Mouse (Mus musculus): ENCODE measurements around the gene Zpr1.
"Not testable (repeated sequence)": the region's sequence is repeated elsewhere in the genome, so short reads cannot be mapped to it uniquely, and the experiment has no call there.

The Zpr1 gene

GRCm38 (mm10) chr9:46261131-46261530 is 11.7 kb upstream of the Zpr1 start:
- DNase-seq (ENCODE audit: inconsistent ontology term), result no peak

DNA sequence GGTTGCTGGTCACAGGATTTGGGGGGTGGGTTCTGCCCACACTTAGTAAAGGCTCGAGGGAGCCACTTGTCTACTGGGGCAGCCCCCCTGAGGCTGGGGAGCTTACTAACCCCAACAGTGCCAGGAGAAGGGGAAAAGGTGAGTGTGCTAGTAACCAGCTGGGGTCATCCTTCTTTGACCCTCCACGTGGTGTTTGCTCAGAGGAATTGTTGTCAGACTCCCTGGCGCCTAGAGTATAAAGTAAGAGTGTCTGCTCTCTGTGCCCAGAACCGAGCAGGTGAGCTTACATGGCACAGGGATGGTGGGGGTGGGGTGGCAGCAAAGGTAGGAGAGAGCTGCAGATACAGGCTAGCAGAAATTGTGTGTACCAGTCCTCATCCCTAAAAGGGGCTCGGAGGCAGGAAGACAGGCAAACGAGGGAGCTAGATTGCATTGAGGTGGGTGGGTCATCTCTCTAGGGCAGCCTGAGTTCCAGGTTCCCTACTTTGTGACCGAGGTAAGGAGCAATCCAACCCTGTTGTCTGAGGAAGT is 4.5 kb upstream of the Zpr1 start, which contains the start of gene Apoa5:
Gene Apoa5 (plus strand): TSS at position 291 of the 531 bp plus-strand sequence.
- no peak for DNase-seq (ENCODE audit: inconsistent ontology term)

- no peak for DNase-seq (ENCODE audit: inconsistent ontology term)
These were observed 3.7 kb upstream of the Zpr1 start for GRCm38 (mm10) chr9:46269125-46269524.

- DNase-seq (ENCODE audit: inconsistent ontology term), result no peak
These were observed 2.1 kb upstream of the Zpr1 start for GRCm38 (mm10) chr9:46270782-46271181.

DNA sequence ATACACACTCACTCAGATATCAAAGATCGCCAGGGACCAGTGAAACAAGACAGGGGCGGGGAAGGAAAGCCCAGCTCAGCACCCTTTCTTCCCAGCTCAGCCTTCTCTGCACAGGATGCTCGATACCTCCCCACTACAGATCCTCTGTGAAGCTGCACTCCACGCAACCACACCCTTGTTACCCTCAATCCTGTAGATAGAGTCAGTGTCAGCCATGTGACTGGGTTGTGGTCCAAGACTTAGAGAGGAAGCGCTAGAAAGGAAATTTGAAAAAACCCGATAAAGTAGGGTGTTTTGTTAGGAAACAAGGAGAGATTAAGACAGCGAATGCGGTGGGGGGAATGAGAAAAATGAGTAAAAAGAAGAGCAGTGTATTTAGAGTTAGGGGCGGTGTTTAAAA is 794 bp upstream of the Zpr1 start:
- no peak for DNase-seq (ENCODE audit: inconsistent ontology term)

- no peak for DNase-seq (ENCODE audit: inconsistent ontology term)
These were observed 1.6 kb downstream of the Zpr1 start for GRCm38 (mm10) chr9:46274494-46274893.

DNA sequence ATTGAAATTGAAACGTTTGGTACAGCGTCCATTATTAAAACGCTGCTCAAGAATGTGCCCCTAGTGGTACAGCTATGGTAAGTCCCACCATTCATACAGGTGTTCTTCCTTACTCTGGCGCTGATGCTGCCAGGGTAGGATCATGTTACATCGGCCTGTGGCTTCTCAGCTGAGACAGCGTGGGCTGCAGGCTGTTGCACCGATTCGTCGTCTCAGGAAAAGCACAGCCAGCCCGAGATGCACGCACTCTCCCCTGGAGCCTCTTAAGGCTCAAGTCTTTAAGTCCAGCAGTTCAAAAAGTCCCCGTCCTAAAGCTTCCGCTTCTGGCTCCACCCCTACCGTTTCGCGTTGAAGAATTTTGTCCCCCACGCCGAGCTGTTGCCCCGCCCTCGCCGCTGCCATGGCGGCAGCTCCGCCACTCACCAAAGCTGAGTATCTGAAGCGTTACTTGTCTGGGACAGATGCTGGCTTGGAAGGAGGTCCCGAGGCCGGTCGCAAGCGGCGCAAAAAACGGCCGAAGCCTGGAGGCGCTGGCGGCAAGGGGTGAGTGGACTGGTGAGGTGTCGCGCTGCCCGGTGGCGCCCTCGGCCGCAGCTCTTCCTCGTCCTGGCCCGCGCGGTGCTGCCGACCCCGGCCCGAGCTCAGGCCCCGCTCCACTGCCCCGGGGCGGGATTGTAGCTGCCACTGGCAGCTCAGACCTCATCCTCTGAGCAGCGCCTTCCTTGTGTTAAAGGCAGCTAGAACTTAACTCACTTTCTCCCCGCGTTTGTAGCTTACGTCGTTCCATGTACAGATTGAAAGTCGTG is 10.0 kb downstream of the Zpr1 start, which contains the start of gene Bud13:
Gene Bud13 (plus strand): TSS at position 378 of the 806 bp plus-strand sequence.
- peak; percentile 92 for DNase-seq (ENCODE audit: inconsistent ontology term)

DNA sequence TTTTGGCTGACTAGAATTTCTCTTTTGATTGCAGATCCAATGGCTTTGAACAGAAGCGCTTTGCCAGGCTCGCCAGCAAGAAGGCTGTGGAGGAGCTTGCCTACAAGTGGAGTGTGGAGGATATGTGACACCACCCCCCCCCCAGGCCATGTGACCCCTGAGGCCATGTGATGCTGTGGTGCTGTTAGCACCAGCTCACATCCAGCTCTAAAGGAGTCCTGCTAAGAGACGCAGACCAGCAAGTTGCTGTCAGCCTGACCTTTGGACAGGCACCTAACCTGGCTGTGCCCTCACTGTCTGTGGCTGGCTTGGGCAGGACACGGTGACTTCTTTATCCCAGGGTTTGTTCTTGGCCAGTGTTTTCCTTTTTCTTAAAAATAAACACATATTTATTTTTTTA is 25.5 kb downstream of the Zpr1 start:
- no peak for DNase-seq (ENCODE audit: inconsistent ontology term)

- DNase-seq (ENCODE audit: inconsistent ontology term), result no peak
These were observed 29.3 kb downstream of the Zpr1 start for GRCm38 (mm10) chr9:46302142-46302541.

GRCm38 (mm10) chr9:46309121-46309520 is 36.3 kb downstream of the Zpr1 start:
- no peak for DNase-seq (ENCODE audit: inconsistent ontology term)

- DNase-seq (ENCODE audit: inconsistent ontology term), result peak; percentile 58
These were observed 41.6 kb downstream of the Zpr1 start for GRCm38 (mm10) chr9:46314507-46314906.

DNA sequence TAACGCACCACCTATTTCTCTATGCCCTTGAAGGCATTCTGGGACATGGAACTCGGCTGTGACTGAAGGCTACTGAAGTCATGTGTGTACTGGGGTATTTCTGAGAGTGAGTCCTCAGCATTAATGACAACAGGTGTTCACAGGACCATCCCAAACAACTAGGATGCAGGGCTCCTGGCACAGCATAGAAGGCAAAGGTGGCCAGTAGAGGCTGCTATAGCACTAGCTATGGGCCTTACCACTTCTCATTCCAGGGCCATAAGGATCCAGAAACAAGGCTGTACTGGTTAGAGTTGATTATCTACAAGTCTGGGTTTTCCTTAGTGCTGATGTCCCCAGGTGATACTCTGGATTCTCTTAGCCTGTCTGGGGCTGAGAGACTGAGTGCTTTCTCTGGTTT is 42.1 kb downstream of the Zpr1 start:
- DNase-seq (ENCODE audit: inconsistent ontology term), result no peak

DNA sequence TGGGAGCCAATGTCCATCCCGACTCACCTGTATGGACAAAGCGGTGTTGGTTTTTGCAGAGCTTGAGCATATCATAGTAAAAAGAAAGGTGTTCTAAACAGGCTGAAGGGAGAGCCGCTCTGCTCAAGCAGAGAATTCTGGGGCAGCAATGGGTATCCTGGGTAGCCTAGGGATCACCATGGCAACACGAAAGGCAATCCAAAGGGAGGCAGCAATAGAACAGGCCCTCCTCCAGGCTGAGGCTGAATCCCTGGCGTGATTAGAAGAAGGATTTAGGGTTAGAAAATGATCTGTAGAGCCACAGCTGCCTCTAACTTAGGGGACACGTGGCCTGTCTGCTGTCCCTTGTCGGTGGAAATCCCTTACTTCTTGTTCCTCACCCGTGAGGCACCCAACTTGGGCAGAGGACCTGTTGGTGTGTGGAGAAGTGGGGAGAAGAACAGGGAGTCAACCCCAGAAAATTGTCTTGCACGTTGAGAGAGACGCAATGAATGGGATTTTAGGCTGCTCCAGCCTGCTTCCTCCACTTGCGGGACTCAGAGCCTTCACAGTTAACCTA is 43.0 kb downstream of the Zpr1 start:
- DNase-seq (ENCODE audit: inconsistent ontology term), result no peak

GRCm38 (mm10) chr9:46316388-46316787 is 43.5 kb downstream of the Zpr1 start:
- no peak for DNase-seq (ENCODE audit: inconsistent ontology term)

- no peak for DNase-seq (ENCODE audit: inconsistent ontology term)
These were observed 44.0 kb downstream of the Zpr1 start for GRCm38 (mm10) chr9:46316909-46317308.

DNA sequence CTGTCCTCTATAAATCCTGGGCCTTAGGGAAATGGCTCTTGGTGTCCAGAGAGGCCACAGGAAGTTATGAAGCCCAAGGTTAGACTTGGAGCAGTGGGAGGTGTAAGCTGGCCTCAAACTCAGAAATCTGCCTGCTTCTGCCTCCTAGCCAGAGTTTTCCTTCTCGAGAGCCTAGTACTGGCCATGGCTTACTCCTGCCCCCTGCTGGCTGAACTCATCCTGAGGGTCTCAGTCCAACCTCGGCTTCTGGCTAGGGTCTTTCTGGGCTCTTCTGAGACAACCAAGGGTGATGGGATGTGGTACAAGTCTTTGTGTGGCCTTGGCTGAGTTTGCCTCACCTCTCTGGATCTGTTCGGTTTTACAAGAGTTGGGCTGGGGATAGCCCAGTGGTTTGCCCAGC is 45.1 kb downstream of the Zpr1 start:
- DNase-seq (ENCODE audit: inconsistent ontology term), result no peak

GRCm38 (mm10) chr9:46319886-46320285 is 47.0 kb downstream of the Zpr1 start, which contains the start of gene 4931429L15Rik:
TSS of gene 4931429L15Rik (minus strand) at chr9:46319986.
- DNase-seq (ENCODE audit: inconsistent ontology term), result not testable (repeated sequence)

GRCm38 (mm10) chr9:46320461-46320860 is 47.6 kb downstream of the Zpr1 start:
- DNase-seq (ENCODE audit: inconsistent ontology term), result no peak

GRCm38 (mm10) chr9:46326694-46327405 is 54.0 kb downstream of the Zpr1 start:
- no peak for DNase-seq (ENCODE audit: inconsistent ontology term)

GRCm38 (mm10) chr9:46327706-46328571 is 55.1 kb downstream of the Zpr1 start:
- peak; percentile 56 for DNase-seq (ENCODE audit: inconsistent ontology term)

DNA sequence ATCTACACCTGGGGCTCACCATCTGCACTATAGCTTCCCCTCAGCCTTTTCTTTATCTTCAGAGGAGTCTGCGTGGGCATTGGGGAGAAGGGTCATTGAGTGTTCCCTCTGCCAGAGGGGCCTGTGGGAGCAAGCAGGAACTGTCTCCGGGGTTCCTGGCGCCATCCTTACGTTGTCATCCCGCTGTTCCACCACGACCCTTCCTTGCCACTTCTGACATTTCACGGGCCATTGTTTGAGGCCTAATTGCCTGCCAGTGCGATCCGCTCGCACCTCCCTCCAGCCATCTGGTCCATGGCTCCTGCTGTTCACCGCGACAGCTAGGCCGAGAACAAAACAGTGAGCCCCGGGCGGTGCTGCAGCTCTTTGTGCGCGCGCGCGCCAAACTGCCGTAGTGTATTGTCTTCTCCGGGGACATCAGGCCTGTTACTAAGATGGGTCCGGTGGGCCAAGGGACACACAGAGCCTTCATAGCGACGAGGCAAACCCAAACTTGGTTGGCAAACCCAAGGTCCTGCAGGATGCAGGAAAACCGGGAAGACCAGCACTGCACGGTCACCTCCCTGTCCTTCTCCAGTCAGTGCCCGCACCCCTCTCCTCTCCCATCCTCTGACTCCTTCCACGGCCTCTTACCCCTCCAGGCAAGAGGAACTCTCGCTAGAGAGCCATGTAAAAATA is 55.8 kb downstream of the Zpr1 start:
- DNase-seq (ENCODE audit: inconsistent ontology term), result peak; percentile 69

Measured in Muller cell, postnatal 12 days (primary cell).